Mouse (Mus musculus): ENCODE data around the gene Gm10188. TPM values are rescaled to one million over a fixed set of nuclear protein-coding genes. Genes with fewer than 3 reads are reported as not detected.

The Gm10188 gene
- not detected for total RNA-seq (2023)

DNA sequence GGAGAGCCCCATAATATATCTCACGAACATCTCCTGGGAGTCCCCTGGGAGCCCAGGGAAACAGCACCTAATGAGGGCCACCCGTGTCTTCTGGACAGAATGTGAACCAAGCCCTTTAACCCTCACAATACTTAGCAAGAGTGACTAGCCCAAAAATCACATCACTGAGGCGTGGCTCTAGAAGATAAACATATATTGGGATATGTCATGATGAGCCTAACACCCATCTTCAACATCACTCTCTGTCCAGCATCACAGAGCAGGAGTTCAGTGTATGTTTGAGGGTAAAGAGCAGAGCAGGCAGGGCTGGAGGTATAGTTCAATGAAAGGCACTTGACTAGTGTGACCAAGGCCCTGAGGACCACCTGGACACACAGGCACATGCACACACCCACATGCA is at the start of gene Gm10188:
Gene Gm10188 (minus strand): TSS at position 101 of the 400 bp plus-strand sequence.

GRCm38 (mm10) chr1:132191093-132191785 is 38.3 kb downstream of the Gm10188 start, which contains the start of the genes Lemd1 and AC124108.1:
Lemd1 (plus strand) TSS chr1:132191431.
AC124108.1 (plus strand) TSS chr1:132191457.

Other genes starting within 250 kb of the Gm10188 start
- 100 to 1,000 TPM; 305 to 328 TPM for gene Elk4, start 222.2 kb downstream of the Gm10188 start, total RNA-seq (2023)
- gene Mfsd4a, start 161.7 kb downstream of the Gm10188 start, total RNA-seq (2023) = not detected
- not detected for gene Cdk18, start 90.1 kb downstream of the Gm10188 start, total RNA-seq (2023)
- gene Lemd1, start 38.3 kb downstream of the Gm10188 start, total RNA-seq (2023) = not detected
- gene AC124108.1, start 38.3 kb downstream of the Gm10188 start, total RNA-seq (2023) = not detected
- gene Klhdc8a, start 68.9 kb upstream of the Gm10188 start, total RNA-seq (2023) = not detected
- 10 to 100 TPM in 1 of 2 experiments, 1 to 10 TPM in 1; 9.9 to 13.9 TPM for gene Nuak2, start 86.4 kb upstream of the Gm10188 start, total RNA-seq (2023)
- under 1 TPM; 0.27 to 0.47 TPM for gene Tmcc2, start 161.5 kb upstream of the Gm10188 start, total RNA-seq (2023)
- 10 to 100 TPM; 19.9 to 20.0 TPM for gene Dstyk, start 187.8 kb upstream of the Gm10188 start, total RNA-seq (2023)
- 10 to 100 TPM; 50.7 to 63.7 TPM for gene Rbbp5, start 247.6 kb upstream of the Gm10188 start, total RNA-seq (2023)